Mouse (Mus musculus) urinary bladder, adult 18-20 months (tissue): ENCODE data around the gene Susd6.

Experiments
- DNase-seq, 2 experiments: peaks; one replicate each; pipeline ENCODE4 v3.0.0; 2022; ENCODE audit warnings: low spot score in 2 of 2, mixed read lengths in 2 of 2

Gene Susd6

GRCm38 (mm10) chr12:80789849-80790694 is at the start of gene Susd6:
Gene Susd6, plus strand, starts transcription at chr12:80790510.
- peak; percentile 97 to 98 for DNase-seq

- DNase-seq = no peak
Observed at GRCm38 (mm10) chr12:80744614-80745013, 45.7 kb upstream of the Susd6 start.

- DNase-seq = no peak
Observed at GRCm38 (mm10) chr12:80746031-80746813, 44.1 kb upstream of the Susd6 start.

- no peak for DNase-seq
Observed at GRCm38 (mm10) chr12:80751556-80751955, 38.8 kb upstream of the Susd6 start.

- DNase-seq = peak; percentile 51 to 60
Observed at GRCm38 (mm10) chr12:80757751-80758558, 32.4 kb upstream of the Susd6 start.

GRCm38 (mm10) chr12:80758559-80759386 is 31.5 kb upstream of the Susd6 start:
- DNase-seq = peak in 1 of 2 experiments; percentile 31

GRCm38 (mm10) chr12:80759387-80759712 is 31.0 kb upstream of the Susd6 start:
- DNase-seq = no peak

- peak in 1 of 2 experiments; percentile 15 for DNase-seq
Observed at GRCm38 (mm10) chr12:80759713-80760395, 30.5 kb upstream of the Susd6 start.

- peak; percentile 33 to 35 for DNase-seq
Observed at GRCm38 (mm10) chr12:80760396-80760801, 29.9 kb upstream of the Susd6 start, which contains the start of gene Ccdc177. Gene Ccdc177, minus strand, starts transcription at chr12:80760687.

GRCm38 (mm10) chr12:80762982-80763381 is 27.3 kb upstream of the Susd6 start:
- no peak for DNase-seq

- no peak for DNase-seq
Observed at GRCm38 (mm10) chr12:80764116-80764515, 26.2 kb upstream of the Susd6 start.

- DNase-seq = peak; percentile 41 to 61
Observed at GRCm38 (mm10) chr12:80769697-80770096, 20.6 kb upstream of the Susd6 start.

GRCm38 (mm10) chr12:80774786-80775185 is 15.5 kb upstream of the Susd6 start:
- no peak for DNase-seq

GRCm38 (mm10) chr12:80776046-80776634 is 14.2 kb upstream of the Susd6 start:
- no peak for DNase-seq

GRCm38 (mm10) chr12:80778188-80778936 is 11.9 kb upstream of the Susd6 start:
- no peak for DNase-seq

- DNase-seq = no peak
Observed at GRCm38 (mm10) chr12:80779760-80780159, 10.6 kb upstream of the Susd6 start.

- no peak for DNase-seq
Observed at GRCm38 (mm10) chr12:80782190-80782589, 8.1 kb upstream of the Susd6 start.

GRCm38 (mm10) chr12:80782892-80783291 is 7.4 kb upstream of the Susd6 start:
- no peak for DNase-seq

GRCm38 (mm10) chr12:80783889-80784288 is 6.4 kb upstream of the Susd6 start:
- no peak for DNase-seq
